Mouse (Mus musculus) ZHBTc4 (cell line): ENCODE data around the gene Rpgrip1.
"Not testable (repeated sequence)": the region's sequence is repeated elsewhere in the genome, so short reads cannot be mapped to it uniquely, and the experiment has no call there.

Experiments used
- DNase-seq: peaks from one replicate; pipeline ENCODE4 v3.0.0-alpha.2; 2011; ENCODE audit warnings: low read depth, low spot score

Rpgrip1 gene

GRCm38 (mm10) chr14:52110346-52110745 is at the start of gene Rpgrip1:
Rpgrip1 (plus strand) TSS chr14:52110704.
- DNase-seq: no peak

DNA sequence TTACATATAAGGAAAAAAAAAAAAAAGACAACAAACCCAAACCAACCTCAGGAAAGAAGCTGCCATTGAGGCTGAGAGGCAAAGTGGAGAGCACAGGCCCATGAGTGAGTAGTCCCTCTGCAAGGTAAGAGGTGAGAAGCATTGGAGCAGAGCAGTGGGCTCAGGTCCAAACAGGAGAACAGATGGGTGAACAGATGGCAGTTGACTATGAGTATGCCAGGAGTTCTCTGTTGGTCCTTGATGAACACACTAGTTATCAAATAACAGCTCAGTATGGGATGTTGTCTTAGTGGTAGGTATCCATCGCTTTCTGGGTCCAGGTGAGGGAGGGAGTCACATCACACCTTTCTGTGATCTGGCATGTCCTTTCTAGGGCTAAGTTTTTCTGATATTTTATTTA is 49.7 kb upstream of the Rpgrip1 start:
- no peak for DNase-seq

DNA sequence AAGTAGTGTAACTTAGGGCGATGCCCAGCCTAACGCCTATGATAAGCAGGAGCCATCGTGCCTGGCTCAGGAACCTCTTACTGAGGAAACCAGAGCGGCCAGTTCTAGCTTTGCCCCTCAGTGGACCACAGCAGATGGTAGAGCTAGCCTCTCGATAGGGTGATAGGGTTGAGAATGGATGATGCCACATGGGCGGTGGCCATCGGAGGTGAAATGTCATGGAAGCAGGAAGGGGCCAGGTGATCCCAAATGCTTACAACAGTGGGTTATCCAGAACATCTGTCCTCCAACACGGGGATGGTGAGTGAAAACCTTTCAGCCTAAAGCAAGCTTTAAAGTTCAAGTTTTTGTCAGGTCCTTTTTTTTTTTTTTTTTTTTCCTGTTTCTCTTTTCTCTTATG is 48.7 kb upstream of the Rpgrip1 start:
- no peak for DNase-seq

- peak; percentile 94 for DNase-seq
These were observed 44.4 kb upstream of the Rpgrip1 start for GRCm38 (mm10) chr14:52066135-52066534.

GRCm38 (mm10) chr14:52071599-52072137 is 38.8 kb upstream of the Rpgrip1 start:
- DNase-seq: no peak

DNA sequence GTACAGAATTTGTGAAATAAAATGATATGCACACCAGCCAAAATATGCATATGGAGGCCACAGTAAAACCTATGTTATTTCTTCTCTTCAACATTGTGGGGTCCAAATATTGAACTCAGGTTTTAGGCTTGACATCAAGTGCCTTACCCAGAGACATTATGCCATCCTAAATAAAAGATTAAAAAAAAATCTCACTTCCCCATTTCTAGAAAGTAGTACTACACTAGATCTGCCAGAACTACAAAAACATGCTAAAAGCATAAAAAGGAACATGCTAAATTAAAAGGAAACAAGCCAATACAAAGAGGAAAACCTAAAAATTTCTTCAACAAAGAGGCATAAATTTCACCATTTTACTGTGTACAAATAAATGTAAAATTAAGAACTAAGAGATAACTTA is 27.4 kb upstream of the Rpgrip1 start:
- no peak for DNase-seq

- no peak for DNase-seq
These were observed 16.0 kb upstream of the Rpgrip1 start for GRCm38 (mm10) chr14:52094533-52094932.

- DNase-seq: not testable (repeated sequence)
These were observed 13.3 kb upstream of the Rpgrip1 start for GRCm38 (mm10) chr14:52097191-52097590.

- DNase-seq: not testable (repeated sequence)
These were observed 12.1 kb upstream of the Rpgrip1 start for GRCm38 (mm10) chr14:52098387-52098786.

DNA sequence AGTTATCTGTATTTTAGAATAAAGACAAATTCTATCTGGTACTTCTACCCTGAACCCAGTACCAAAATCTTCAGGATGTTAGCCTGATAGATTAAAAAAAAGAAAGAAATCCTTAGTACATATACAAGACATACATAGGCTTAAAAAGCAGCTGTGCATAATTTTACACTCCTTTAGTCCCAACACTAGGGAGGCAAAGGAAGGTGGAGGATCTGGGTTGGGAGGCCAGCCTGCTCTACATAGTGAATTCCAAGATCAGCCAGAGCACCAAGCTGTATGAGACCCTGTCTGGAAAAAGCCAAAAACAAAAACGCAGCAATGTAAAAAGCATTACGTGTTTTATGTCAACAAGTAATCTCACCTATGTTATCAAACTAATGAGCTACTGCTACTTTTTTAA is 10.9 kb upstream of the Rpgrip1 start:
- no peak for DNase-seq

GRCm38 (mm10) chr14:52100170-52100960 is 10.1 kb upstream of the Rpgrip1 start:
- no peak for DNase-seq

DNA sequence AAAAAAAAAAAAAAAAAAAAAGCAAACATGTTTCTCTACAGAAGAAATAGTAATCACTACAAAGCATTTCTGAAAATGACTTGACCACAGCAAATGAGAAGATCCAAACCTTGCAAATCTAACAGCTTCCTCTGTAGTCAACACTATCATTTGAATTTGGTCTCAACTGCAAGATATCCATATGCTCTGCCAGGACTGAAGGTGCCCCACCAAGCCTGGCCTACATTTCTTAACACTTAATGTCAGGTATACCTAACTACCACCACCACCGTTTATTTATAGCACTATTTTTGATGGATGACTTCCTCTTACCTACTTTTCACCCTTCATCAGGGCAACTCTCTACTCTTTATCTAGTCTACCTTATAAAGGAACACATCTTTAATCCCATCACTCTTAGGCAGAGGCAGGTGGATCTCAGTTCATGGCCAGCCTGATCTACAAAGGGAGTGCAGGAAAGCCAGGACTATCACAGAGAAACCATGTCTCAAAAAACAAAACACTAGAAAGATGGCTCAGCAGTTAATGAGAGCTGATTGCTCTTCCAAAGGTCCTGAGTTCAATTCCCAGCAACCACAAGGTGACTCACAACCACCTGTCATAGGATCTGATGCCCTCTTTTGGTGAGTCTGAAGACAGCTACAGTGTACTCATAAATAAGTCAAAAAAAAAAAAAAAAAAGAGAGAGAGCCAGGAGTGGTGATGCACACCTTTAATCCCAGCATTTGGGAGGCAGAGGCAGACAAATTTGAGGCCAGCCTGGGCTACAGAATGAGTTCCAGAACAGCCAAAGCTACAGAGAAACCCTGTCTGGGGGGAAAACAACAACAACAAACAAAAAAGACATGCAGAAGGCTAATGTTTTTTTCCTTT is 9.0 kb upstream of the Rpgrip1 start:
- no peak for DNase-seq

- DNase-seq: peak; percentile 48
These were observed 7.0 kb upstream of the Rpgrip1 start for GRCm38 (mm10) chr14:52103474-52103855.

GRCm38 (mm10) chr14:52103856-52104676 is 6.4 kb upstream of the Rpgrip1 start, which contains the start of gene Hnrnpc:
Hnrnpc (minus strand) TSS chr14:52104028.
- peak; percentile 100 for DNase-seq

GRCm38 (mm10) chr14:52104677-52105285 is 5.7 kb upstream of the Rpgrip1 start:
- no peak for DNase-seq

GRCm38 (mm10) chr14:52105308-52105707 is 5.2 kb upstream of the Rpgrip1 start:
- DNase-seq: no peak

DNA sequence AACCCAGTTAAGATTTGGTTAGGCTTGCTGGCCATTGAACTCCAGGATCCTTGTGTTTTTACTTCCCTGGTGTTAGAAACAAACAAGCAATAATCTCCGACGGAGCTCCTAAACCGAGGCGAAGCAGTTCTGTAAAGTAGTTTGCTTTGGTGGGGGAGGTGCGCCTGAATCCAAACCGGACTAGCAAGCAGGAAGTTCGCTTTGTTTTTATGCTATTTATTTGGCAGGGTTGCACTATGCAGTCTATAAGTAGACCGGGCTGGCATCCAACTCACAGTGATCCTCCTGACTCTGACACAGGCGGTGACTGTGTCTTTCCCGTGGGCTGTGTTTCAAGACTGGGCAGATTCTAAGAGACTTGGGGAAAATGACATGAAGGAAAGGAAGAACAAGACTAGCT is 3.8 kb upstream of the Rpgrip1 start:
- DNase-seq: no peak

DNA sequence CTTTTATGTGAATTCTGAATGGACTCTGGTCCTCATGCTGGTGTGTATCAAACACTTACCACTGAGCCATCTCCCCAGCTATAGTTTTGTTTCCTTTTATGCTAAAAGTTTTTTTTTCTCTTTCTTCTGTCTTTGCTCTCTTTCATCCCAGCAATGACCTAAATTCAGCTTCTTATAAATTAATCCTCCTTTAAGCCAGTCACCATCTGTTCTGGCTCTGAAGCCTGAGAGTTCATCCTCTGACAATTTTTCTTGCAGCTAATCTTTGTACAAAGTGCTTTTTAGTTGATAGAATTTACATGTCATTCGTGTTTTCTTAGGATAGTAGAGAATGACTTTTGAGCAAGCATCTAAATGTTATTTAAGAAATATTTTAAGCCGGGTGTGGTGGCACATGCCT is 2.5 kb upstream of the Rpgrip1 start:
- no peak for DNase-seq

DNA sequence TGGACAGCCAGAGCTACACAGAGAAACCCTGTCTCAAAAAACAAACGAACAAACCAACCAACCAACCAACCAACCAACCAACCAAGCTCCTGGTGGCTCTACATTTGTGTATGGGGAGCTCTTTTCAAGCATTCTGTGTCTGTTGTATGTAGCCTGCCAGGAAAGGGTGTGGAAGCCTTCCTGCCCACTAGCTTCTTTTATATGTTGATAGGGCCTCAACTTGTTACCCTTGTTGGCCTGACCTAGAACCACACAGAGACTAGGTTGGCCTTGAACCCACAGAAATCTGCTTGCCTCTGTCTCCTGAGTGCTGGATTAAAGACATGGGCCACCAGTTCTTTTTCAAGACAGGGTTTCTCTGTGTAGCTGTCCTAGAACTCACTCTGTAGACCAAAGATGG is 3.6 kb downstream of the Rpgrip1 start:
- DNase-seq: peak; percentile 74

DNA sequence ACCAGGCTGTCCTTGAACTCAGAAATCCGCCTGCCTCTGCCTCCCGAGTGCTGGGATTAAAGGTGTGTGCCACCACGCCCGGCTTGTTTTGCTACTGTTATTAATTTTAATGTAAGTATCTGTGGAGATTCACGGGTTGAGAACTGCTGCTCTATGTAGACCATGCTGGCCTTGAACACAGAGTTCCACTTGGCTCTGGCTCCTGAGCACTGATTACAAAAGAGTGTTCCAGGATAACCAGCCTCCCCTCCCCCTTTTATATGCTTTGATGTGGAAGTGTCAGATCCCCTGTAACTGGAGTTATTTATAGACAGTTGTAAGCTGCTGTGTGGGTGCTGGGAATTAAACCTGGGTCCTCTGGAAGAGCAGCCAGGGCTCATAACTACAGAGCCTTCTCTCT is 6.7 kb downstream of the Rpgrip1 start:
- peak; percentile 34 for DNase-seq

GRCm38 (mm10) chr14:52118456-52118822 is 7.9 kb downstream of the Rpgrip1 start:
- DNase-seq: no peak
